Mouse (Mus musculus): Measurements from ENCODE around the gene Lrrc8c. TPM values are rescaled to one million over a fixed set of nuclear protein-coding genes. Genes with fewer than 3 reads are reported as not detected.

The Lrrc8c gene
- polyA plus RNA-seq, 1 experiment from 2014 or later: 16.4 TPM

- WGBS: 72% methylated on average over 5 of the region's 5 CpGs
- Histone ChIP-seq H3K27ac (replicated peaks) (0 out of 2 replicates have a peak overlapping the region, but pooled peaks have one; percentile 27), H3K4me2 (no peak overlapping the region), H3K4me1 (replicated peaks) (peaks cover 22% of the 10 kb centered on the region), H3K9me3 (no peaks in the 10 kb centered on the region), H3K4me3 (no peak overlapping the region), H3K27me3 (no peaks in the 10 kb centered on the region), H3K36me3 (no peaks in the 10 kb centered on the region), H3K9ac (no peak overlapping the region)
- no peak for ATAC-seq (ENCODE audit: low FRiP score, low read depth)
These were observed 67.5 kb downstream of the Lrrc8c start for GRCm38 (mm10) chr5:105586655-105587054.

GRCm38 (mm10) chr5:105587471-105587870, 68.3 kb downstream of the Lrrc8c start:
- Histone ChIP-seq H3K27me3 (no peaks in the 10 kb centered on the region), H3K4me1 (replicated peaks) (peaks cover 22% of the 10 kb centered on the region), H3K9ac (no peak overlapping the region), H3K9me3 (no peaks in the 10 kb centered on the region), H3K27ac (replicated peaks) (0 out of 2 replicates have a peak overlapping the region, but pooled peaks have one; percentile 5), H3K36me3 (no peaks in the 10 kb centered on the region), H3K4me2 (no peak overlapping the region), H3K4me3 (no peak overlapping the region)
- WGBS: 71% methylated on average over 6 of the region's 6 CpGs
- no peak for ATAC-seq (ENCODE audit: low FRiP score, low read depth)

- Histone ChIP-seq H3K27ac (replicated peaks) (no peak overlapping the region), H3K9me3 (no peaks in the 10 kb centered on the region), H3K4me2 (no peak overlapping the region), H3K4me3 (no peak overlapping the region), H3K36me3 (no peaks in the 10 kb centered on the region), H3K4me1 (replicated peaks) (peaks cover 22% of the 10 kb centered on the region), H3K9ac (no peak overlapping the region), H3K27me3 (no peaks in the 10 kb centered on the region)
- 86% methylated on average over 4 of the region's 4 CpGs for WGBS
- no peak for ATAC-seq (ENCODE audit: low FRiP score, low read depth)
These were observed 69.5 kb downstream of the Lrrc8c start for GRCm38 (mm10) chr5:105588683-105589082.

DNA sequence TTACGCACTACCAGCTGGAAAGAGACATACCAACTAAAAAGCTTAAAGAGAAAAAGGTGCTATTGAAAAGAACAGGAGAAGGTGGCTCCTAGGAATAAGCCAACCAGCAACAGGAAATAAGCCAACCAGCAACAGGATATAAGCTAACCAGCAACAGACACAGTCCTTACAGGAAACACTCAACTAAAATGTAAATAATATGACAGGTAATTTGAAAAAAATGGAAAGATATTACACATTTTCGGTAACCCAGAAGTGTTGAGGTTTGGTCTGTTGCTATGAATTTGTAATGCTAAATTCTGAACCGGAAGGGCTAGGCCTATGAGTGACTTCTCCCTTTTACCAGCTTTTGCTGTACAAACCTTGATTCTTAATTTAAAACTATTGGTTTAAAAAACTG, 69.9 kb downstream of the Lrrc8c start:
- Histone ChIP-seq H3K27me3 (no peaks in the 10 kb centered on the region), H3K9me3 (no peaks in the 10 kb centered on the region), H3K27ac (replicated peaks) (no peak overlapping the region), H3K4me2 (no peak overlapping the region), H3K36me3 (no peaks in the 10 kb centered on the region), H3K4me3 (no peak overlapping the region), H3K4me1 (replicated peaks) (peaks cover 22% of the 10 kb centered on the region), H3K9ac (no peak overlapping the region)
- no peak for ATAC-seq (ENCODE audit: low FRiP score, low read depth)
- 94% methylated on average over 3 of the region's 3 CpGs for WGBS

DNA sequence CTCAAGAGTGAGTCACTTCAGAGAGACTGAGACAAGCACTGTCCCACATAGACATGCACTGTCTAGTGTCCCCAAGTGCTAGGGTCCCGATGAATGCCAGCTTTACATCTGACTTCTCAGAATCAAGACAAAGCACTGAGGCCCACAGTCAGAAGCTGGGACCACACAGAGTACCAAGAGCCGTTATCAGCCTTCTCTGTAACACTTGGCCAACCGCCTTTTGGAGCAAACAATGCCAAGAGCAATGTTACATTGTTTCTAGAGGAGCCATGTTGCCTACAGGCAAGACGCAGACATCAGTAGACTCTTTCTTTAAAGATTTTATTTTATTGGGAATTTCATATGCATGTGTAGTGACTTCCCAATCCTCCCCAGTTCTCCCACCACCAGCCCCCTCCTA, 73.2 kb downstream of the Lrrc8c start:
- H3K27me3 ChIP-seq: no peaks in the 10 kb centered on the region
- no peak overlapping the region for H3K4me2 ChIP-seq
- no peak overlapping the region for H3K9ac ChIP-seq
- H3K9me3 ChIP-seq: no peaks in the 10 kb centered on the region
- peaks cover 4% of the 10 kb centered on the region; the same call in 1 of the 2 replicates for H3K4me1 ChIP-seq (replicated peaks)
- WGBS: 86% methylated on average over 4 of the region's 4 CpGs
- no peaks in the 10 kb centered on the region for H3K36me3 ChIP-seq
- no peak for ATAC-seq (ENCODE audit: low FRiP score, low read depth)
- no peak overlapping the region for H3K4me3 ChIP-seq
- H3K27ac ChIP-seq (replicated peaks): no peak overlapping the region

DNA sequence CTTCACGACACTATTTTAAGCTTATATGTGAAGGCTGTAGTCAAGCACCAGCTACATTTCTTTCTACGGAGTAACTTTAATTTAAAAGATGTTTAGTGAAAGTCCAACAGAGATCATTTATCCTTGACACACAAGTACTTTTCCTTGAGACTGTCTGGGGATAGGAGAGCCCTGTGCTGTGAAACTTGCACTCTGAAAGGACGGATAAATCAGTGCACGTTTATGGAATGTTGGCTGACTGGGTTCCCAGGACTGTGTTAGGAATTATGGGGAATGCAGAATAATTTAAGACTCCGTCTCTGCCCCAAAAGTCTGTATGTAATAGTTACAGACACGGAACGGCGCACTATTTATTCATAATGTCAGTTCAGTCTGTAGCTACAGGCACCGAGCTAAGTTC, 74.4 kb downstream of the Lrrc8c start:
- H3K9me3 ChIP-seq: no peaks in the 10 kb centered on the region
- H3K4me2 ChIP-seq: no peak overlapping the region
- no peaks in the 10 kb centered on the region for H3K27me3 ChIP-seq
- H3K9ac ChIP-seq: no peak overlapping the region
- 94% methylated on average over 9 of the region's 9 CpGs for WGBS
- no peak overlapping the region for H3K27ac ChIP-seq (replicated peaks)
- no peaks in the 10 kb centered on the region for H3K4me1 ChIP-seq (replicated peaks)
- no peaks in the 10 kb centered on the region for H3K36me3 ChIP-seq
- no peak overlapping the region for H3K4me3 ChIP-seq
- ATAC-seq (ENCODE audit: low FRiP score, low read depth): no peak

- Histone ChIP-seq H3K36me3 (no peaks in the 10 kb centered on the region), H3K4me2 (no peak overlapping the region), H3K27ac (replicated peaks) (no peak overlapping the region), H3K9ac (no peak overlapping the region), H3K9me3 (no peaks in the 10 kb centered on the region), H3K4me1 (replicated peaks) (no peaks in the 10 kb centered on the region), H3K4me3 (no peak overlapping the region), H3K27me3 (no peaks in the 10 kb centered on the region)
- no peak for ATAC-seq (ENCODE audit: low FRiP score, low read depth)
- WGBS: 70% methylated on average over 9 of the region's 9 CpGs
These were observed 79.7 kb downstream of the Lrrc8c start for GRCm38 (mm10) chr5:105598866-105599265.

- no peak for ATAC-seq (ENCODE audit: low FRiP score, low read depth)
- Histone ChIP-seq H3K27me3 (no peaks in the 10 kb centered on the region), H3K4me1 (replicated peaks) (no peaks in the 10 kb centered on the region), H3K9ac (no peak overlapping the region), H3K27ac (replicated peaks) (no peak overlapping the region), H3K4me3 (no peak overlapping the region), H3K36me3 (no peaks in the 10 kb centered on the region), H3K9me3 (no peaks in the 10 kb centered on the region), H3K4me2 (no peak overlapping the region)
- WGBS: 55% methylated on average over 4 of the region's 4 CpGs
These were observed 80.1 kb downstream of the Lrrc8c start for GRCm38 (mm10) chr5:105599315-105599714.

GRCm38 (mm10) chr5:105600998-105601397, 81.8 kb downstream of the Lrrc8c start:
- Histone ChIP-seq H3K4me2 (no peak overlapping the region), H3K27me3 (no peaks in the 10 kb centered on the region), H3K36me3 (no peaks in the 10 kb centered on the region), H3K9ac (no peak overlapping the region), H3K4me3 (no peak overlapping the region), H3K9me3 (no peaks in the 10 kb centered on the region), H3K27ac (replicated peaks) (no peak overlapping the region), H3K4me1 (replicated peaks) (no peaks in the 10 kb centered on the region)
- ATAC-seq (ENCODE audit: low FRiP score, low read depth): no peak
- 76% methylated on average over 5 of the region's 5 CpGs for WGBS

- no peaks in the 10 kb centered on the region for H3K4me1 ChIP-seq (replicated peaks)
- H3K9me3 ChIP-seq: no peaks in the 10 kb centered on the region
- no peaks in the 10 kb centered on the region for H3K27me3 ChIP-seq
- peaks cover 12% of the 10 kb centered on the region for H3K36me3 ChIP-seq
- WGBS: 69% methylated on average over 9 of the region's 9 CpGs
- H3K4me2 ChIP-seq: no peak overlapping the region
- no peak overlapping the region for H3K27ac ChIP-seq (replicated peaks)
- no peak overlapping the region for H3K9ac ChIP-seq
- no peak overlapping the region for H3K4me3 ChIP-seq
- no peak for ATAC-seq (ENCODE audit: low FRiP score, low read depth)
These were observed 83.4 kb downstream of the Lrrc8c start for GRCm38 (mm10) chr5:105602585-105602984.

GRCm38 (mm10) chr5:105605736-105606135, 86.5 kb downstream of the Lrrc8c start:
- 47% methylated on average over 9 of the region's 9 CpGs for WGBS

DNA sequence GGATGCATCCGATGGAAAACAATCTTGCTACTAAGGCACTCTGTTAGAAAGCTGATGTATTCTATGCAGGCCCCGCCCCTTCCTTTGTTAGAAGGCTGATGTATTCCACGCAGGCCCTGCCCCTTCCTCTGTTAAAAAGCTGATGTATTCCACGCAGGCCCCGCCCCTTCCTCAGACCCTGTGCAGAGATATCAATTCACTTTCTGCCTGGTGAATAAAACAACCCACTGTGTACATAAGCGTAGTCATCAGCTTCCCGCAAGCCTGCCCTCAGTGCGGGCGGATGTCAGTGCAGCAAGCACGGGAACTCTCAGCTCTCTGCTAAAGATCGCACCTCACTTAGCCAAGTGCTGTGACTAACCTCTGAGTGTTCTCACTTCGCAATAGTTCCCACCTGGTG, 90.5 kb downstream of the Lrrc8c start:
- no peak overlapping the region for H3K9ac ChIP-seq
- peak; percentile 48; the same call in 1 of the 2 replicates for ATAC-seq (ENCODE audit: low FRiP score, low read depth)
- H3K36me3 ChIP-seq: peaks cover 28% of the 10 kb centered on the region
- no peak overlapping the region for H3K27ac ChIP-seq (replicated peaks)
- no peaks in the 10 kb centered on the region for H3K27me3 ChIP-seq
- H3K4me2 ChIP-seq: no peak overlapping the region
- no peaks in the 10 kb centered on the region for H3K9me3 ChIP-seq
- WGBS: 76% methylated on average over 12 of the region's 12 CpGs
- no peaks in the 10 kb centered on the region for H3K4me1 ChIP-seq (replicated peaks)
- no peak overlapping the region for H3K4me3 ChIP-seq

More at GRCm38 (mm10) chr5:105605736-105606135, 86.5 kb downstream of the Lrrc8c start:
- Histone ChIP-seq H3K27me3 (no peaks in the 10 kb centered on the region), H3K27ac (replicated peaks) (no peak overlapping the region), H3K4me3 (no peak overlapping the region), H3K9ac (no peak overlapping the region), H3K9me3 (no peaks in the 10 kb centered on the region), H3K4me2 (no peak overlapping the region), H3K36me3 (peaks cover 28% of the 10 kb centered on the region), H3K4me1 (replicated peaks) (no peaks in the 10 kb centered on the region)
- ATAC-seq (ENCODE audit: low FRiP score, low read depth): no peak

DNA sequence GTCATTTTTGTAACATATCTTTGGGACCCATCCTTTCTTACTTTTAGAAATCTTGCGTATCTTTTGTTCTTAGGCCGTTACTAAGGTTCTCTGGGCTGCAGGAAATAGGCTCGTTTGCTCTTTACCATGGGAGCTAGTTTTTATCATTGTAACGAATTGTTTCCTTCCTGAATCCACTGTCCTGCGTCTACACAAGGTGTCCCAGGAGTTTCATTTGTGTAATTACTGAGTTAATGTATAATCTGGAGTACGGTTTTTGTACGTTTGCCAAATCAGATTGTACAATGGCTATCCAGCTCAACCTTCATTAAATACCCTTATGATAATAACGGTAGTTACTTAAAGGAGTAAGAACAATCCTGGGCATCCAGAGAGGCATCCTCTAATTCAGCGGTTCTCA, 93.8 kb downstream of the Lrrc8c start:
- Histone ChIP-seq H3K9me3 (no peaks in the 10 kb centered on the region), H3K4me2 (no peak overlapping the region), H3K36me3 (peaks cover 12% of the 10 kb centered on the region), H3K4me3 (no peak overlapping the region), H3K4me1 (replicated peaks) (no peaks in the 10 kb centered on the region), H3K27me3 (no peaks in the 10 kb centered on the region), H3K27ac (replicated peaks) (no peak overlapping the region), H3K9ac (no peak overlapping the region)
- 73% methylated on average over 9 of the region's 9 CpGs for WGBS
- no peak for ATAC-seq (ENCODE audit: low FRiP score, low read depth)
